Mouse (Mus musculus): ENCODE results near the gene Tmem175. TPM values are rescaled to one million over a fixed set of nuclear protein-coding genes. Genes with fewer than 3 reads are reported as not detected.

Gene Tmem175
- total and polyA plus RNA-seq, 2 experiments = 6.0 to 19.4 TPM

DNA sequence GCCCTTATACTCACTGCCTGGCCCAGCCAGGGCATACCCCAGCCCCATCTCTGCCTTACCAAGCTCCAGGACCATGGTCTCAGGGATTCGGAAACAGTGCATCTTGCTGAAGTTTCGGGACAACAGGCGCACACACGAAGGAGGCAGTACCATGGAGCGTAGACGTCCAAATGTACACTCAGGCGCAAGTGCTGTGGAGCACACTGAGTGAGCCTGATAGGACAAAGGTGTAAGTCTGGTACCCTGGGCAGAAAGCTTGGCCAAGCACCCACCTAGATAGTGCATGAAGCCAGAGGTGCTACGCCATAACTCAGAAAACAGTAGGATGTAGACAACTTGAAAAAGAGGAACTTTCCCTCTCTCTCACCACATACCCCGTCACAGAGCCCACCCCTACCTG is 25.8 kb downstream of the Tmem175 start:
- no peaks in the 10 kb centered on the region for H3K27me3 ChIP-seq (ENCODE audit: control insufficient read depth, insufficient read depth, low read length)
- WGBS = 96% methylated on average over 9 of the region's 9 CpGs
- no peak for TF ChIP-seq CTCF (IDR thresholded peaks at IDR 0.05; ENCODE audit: low read depth, low read length)
- TF ChIP-seq POLR2A (IDR thresholded peaks at IDR 0.05; ENCODE audit: extremely low read depth, insufficient read depth, low read length) = no peak
- no peak overlapping the region for H3K4me3 ChIP-seq (ENCODE audit: insufficient read depth, low read depth, low read length)
- peaks cover 14% of the 10 kb centered on the region for H3K4me1 ChIP-seq (ENCODE audit: control insufficient read depth, insufficient read depth, low read length)
- H3K9ac ChIP-seq (ENCODE audit: low read depth, low read length) = no peak overlapping the region
- no peak overlapping the region for H3K27ac ChIP-seq (replicated peaks; ENCODE audit: insufficient read depth, low read depth, low read length)
- DNase-seq (ENCODE audit: extremely low read depth, low read depth, low spot score) = no peak
- H3K79me2 ChIP-seq (ENCODE audit: control insufficient read depth, insufficient read depth, low read length) = peaks cover 17% of the 10 kb centered on the region
- H3K36me3 ChIP-seq (ENCODE audit: control insufficient read depth, insufficient read depth, low read length) = peaks cover 20% of the 10 kb centered on the region

DNA sequence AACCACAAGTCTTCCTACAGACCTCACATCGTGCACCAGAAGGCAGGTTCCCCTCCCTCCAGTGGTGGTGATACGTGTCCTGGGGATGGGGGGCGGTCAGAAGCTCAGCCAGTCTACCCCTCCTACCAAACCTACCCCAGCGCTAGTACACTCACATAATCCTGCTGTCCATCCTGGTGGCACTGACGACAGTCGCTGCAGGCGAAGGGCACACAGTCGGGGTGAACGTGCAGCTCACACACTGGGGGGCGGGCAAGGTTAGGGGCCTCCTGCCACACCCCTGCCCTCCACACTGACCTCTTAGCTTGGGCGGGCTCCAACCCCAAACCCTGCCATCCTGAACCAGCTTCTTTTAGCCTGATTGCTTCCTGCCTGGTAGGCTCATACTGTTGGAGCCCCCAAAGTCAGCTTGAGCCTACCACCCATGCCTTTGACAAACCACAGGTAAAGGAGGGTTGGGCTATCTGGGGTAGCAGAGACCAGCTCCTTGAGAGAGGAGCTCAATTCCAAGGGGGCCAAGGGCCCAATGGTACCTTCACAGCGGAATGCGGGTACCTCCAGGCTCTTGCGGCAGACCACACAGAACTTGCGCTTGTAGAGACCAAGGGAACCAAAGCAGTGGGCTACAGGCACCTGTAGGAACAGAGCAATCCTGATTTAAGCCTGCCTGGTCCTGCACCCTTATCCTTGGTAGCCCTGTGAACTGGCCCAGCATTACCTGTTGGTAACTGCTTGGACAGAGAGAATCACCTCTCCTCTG is 26.5 kb downstream of the Tmem175 start:
- H3K27me3 ChIP-seq (ENCODE audit: control insufficient read depth, insufficient read depth, low read length) = no peaks in the 10 kb centered on the region
- TF ChIP-seq POLR2A (IDR thresholded peaks at IDR 0.05; ENCODE audit: extremely low read depth, insufficient read depth, low read length) = no peak
- TF ChIP-seq CTCF (IDR thresholded peaks at IDR 0.05; ENCODE audit: low read depth, low read length) = no peak
- no peak overlapping the region for H3K27ac ChIP-seq (replicated peaks; ENCODE audit: insufficient read depth, low read depth, low read length)
- 95% methylated on average over 15 of the region's 15 CpGs for WGBS
- H3K4me3 ChIP-seq (ENCODE audit: insufficient read depth, low read depth, low read length) = no peak overlapping the region
- H3K36me3 ChIP-seq (ENCODE audit: control insufficient read depth, insufficient read depth, low read length) = peaks cover 19% of the 10 kb centered on the region
- H3K4me1 ChIP-seq (ENCODE audit: control insufficient read depth, insufficient read depth, low read length) = peaks cover 16% of the 10 kb centered on the region
- H3K79me2 ChIP-seq (ENCODE audit: control insufficient read depth, insufficient read depth, low read length) = peaks cover 17% of the 10 kb centered on the region
- DNase-seq (ENCODE audit: extremely low read depth, low read depth, low spot score) = no peak
- no peak overlapping the region for H3K9ac ChIP-seq (ENCODE audit: low read depth, low read length)

DNA sequence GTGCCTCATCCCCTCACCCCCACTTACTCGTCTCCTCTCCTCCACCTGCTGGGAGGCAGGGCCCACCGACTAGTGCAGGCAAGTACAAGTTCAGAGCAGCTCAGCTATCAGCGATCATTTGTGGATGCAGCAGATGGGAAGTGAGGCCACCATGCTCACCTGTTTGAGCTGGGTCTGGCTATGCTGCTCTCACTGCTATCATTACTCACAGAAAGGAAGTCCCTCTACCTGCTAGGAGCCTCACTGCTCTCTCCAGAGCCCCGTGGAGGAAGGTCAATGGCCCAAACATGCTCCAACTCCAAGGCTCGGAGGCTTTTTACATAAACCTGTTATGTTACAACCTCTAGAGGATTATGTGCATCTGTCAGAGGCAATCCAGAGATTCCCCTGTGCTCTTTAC is 27.8 kb downstream of the Tmem175 start:
- no peak for DNase-seq (ENCODE audit: extremely low read depth, low read depth, low spot score)
- Histone ChIP-seq H3K4me1 (ENCODE audit: control insufficient read depth, insufficient read depth, low read length) (peaks cover 18% of the 10 kb centered on the region), H3K27me3 (ENCODE audit: control insufficient read depth, insufficient read depth, low read length) (no peaks in the 10 kb centered on the region), H3K9ac (ENCODE audit: low read depth, low read length) (no peak overlapping the region), H3K36me3 (ENCODE audit: control insufficient read depth, insufficient read depth, low read length) (peaks cover 17% of the 10 kb centered on the region), H3K79me2 (ENCODE audit: control insufficient read depth, insufficient read depth, low read length) (peaks cover 17% of the 10 kb centered on the region), H3K27ac (replicated peaks; ENCODE audit: insufficient read depth, low read depth, low read length) (no peak overlapping the region), H3K4me3 (ENCODE audit: insufficient read depth, low read depth, low read length) (no peak overlapping the region)
- TF ChIP-seq CTCF (IDR thresholded peaks at IDR 0.05; ENCODE audit: low read depth, low read length) = no peak
- no peak for TF ChIP-seq POLR2A (IDR thresholded peaks at IDR 0.05; ENCODE audit: extremely low read depth, insufficient read depth, low read length)
- WGBS = 83% methylated on average over 5 of the region's 5 CpGs

DNA sequence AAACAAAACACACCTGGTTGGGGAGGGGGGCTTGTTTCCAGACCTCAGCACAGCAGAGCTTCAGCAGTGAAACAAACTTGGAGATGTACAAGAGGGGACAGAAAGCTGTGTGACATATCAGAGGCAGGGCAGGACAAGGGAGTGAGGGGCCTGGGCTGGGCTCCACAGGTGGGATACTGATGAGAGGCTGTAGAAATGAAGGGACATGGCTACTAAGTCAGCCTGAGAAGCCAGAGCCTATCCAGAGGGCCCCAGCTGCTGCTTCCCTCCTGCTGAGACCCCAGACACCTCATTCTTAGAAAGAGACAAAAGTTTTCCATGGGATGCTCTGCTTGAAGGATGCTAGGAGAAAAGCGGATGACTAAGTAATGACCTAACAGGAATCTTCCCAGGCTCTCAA is 29.0 kb downstream of the Tmem175 start:
- peaks cover 18% of the 10 kb centered on the region for H3K4me1 ChIP-seq (ENCODE audit: control insufficient read depth, insufficient read depth, low read length)
- WGBS = 100% methylated on average over 1 of the region's 1 CpGs
- H3K4me3 ChIP-seq (ENCODE audit: insufficient read depth, low read depth, low read length) = no peak overlapping the region
- no peak overlapping the region for H3K9ac ChIP-seq (ENCODE audit: low read depth, low read length)
- no peak overlapping the region for H3K27ac ChIP-seq (replicated peaks; ENCODE audit: insufficient read depth, low read depth, low read length)
- H3K36me3 ChIP-seq (ENCODE audit: control insufficient read depth, insufficient read depth, low read length) = peaks cover 15% of the 10 kb centered on the region
- TF ChIP-seq CTCF (IDR thresholded peaks at IDR 0.05; ENCODE audit: low read depth, low read length) (no peak), POLR2A (IDR thresholded peaks at IDR 0.05; ENCODE audit: extremely low read depth, insufficient read depth, low read length) (no peak)
- DNase-seq (ENCODE audit: extremely low read depth, low read depth, low spot score) = no peak
- H3K27me3 ChIP-seq (ENCODE audit: control insufficient read depth, insufficient read depth, low read length) = no peaks in the 10 kb centered on the region
- H3K79me2 ChIP-seq (ENCODE audit: control insufficient read depth, insufficient read depth, low read length) = peaks cover 17% of the 10 kb centered on the region

DNA sequence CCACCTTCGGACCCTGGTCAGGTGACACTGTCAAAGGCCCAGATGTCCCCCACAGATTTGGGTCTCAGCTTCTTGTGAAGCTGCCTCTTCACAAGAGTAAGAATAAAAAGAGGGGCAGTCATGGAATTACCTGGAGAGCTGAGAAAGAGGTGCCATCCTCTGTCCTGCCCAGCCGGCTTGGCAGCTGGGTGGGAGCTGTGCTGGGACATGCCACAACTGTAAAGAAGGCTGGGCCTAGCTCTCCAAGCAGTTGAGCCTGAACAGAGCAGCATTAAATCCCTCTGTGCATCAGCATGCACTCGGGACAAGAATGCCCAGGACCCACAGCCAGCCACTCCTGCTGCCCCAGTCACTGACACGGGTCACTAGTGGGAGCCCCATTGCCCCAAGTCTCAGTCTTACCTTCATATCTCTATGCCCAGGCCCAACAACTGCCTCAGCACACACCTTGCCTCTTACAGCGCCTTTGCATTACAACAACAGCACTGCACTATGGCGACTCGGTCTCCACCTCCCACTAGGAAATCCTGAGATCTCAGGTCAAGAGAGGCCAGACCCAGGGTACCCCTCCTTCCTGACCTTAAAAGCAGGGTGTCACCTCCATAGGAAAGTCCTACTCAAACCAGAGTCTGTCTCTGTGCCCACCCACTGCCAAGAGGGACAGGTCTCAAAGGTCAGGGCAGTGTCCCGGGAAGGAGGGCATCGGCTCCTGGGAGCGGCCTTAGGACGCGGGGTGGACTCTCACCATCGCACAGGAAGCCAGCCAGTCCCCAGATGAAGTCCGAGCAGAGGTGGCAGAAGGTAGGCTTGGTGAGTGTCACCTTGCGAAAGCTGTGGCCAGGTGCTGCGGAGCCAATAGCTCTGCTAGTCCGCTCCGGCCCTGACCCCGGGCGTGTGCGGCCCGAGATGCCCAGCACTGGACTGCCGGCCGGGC is 30.4 kb downstream of the Tmem175 start, which contains the start of gene Idua:
Idua (plus strand) TSS at position 634 of the 934 bp plus-strand sequence.
- Histone ChIP-seq H3K9ac (ENCODE audit: low read depth, low read length) (peak within 1 kb of the TSS; percentile 85), H3K27me3 (ENCODE audit: control insufficient read depth, insufficient read depth, low read length) (no peaks in the 10 kb centered on the region), H3K4me1 (ENCODE audit: control insufficient read depth, insufficient read depth, low read length) (peaks cover 18% of the 10 kb centered on the region), H3K4me3 (ENCODE audit: insufficient read depth, low read depth, low read length) (peak within 1 kb of the TSS; percentile 84), H3K36me3 (ENCODE audit: control insufficient read depth, insufficient read depth, low read length) (peaks cover 5% of the 10 kb centered on the region; the same call in 1 of the 2 replicates), H3K27ac (replicated peaks; ENCODE audit: insufficient read depth, low read depth, low read length) (peak within 1 kb of the TSS; percentile 80), H3K79me2 (ENCODE audit: control insufficient read depth, insufficient read depth, low read length) (peaks cover 17% of the 10 kb centered on the region)
- whole genome bisulfite sequencing = 5% methylated on average over 24 of the region's 24 CpGs
- peak; percentile 77 for DNase-seq (ENCODE audit: extremely low read depth, low read depth, low spot score)
- no peak for TF ChIP-seq CTCF (IDR thresholded peaks at IDR 0.05; ENCODE audit: low read depth, low read length)
- no peak for TF ChIP-seq POLR2A (IDR thresholded peaks at IDR 0.05; ENCODE audit: extremely low read depth, insufficient read depth, low read length)

All from liver, adult 2 months (tissue).